Mouse (Mus musculus) embryonic fibroblast, embryonic 13.5 days (primary cell): ENCODE measurements around the gene Sox12.

Source experiments
- CTCF ChIP-seq: IDR thresholded peaks from 2 replicates; pipeline ENCODE4 v1.5.1; 2011; ENCODE audit warnings: mild to moderate bottlenecking, control low read depth, low read length, moderate library complexity, borderline replicate concordance; ENCODE audit not compliant: insufficient read depth
- POLR2A ChIP-seq: IDR thresholded peaks from 2 replicates; pipeline ENCODE4 v1.6.1; 2011; ENCODE audit warnings: low read depth, mild to moderate bottlenecking, control low read depth, low read length, moderate library complexity

- TF ChIP-seq POLR2A = no peak
- TF ChIP-seq CTCF = no peak
Measured at GRCm38 (mm10) chr2:152409781-152410180, 11.9 kb upstream of the Sox12 start.
